In the genomic region with DNA sequence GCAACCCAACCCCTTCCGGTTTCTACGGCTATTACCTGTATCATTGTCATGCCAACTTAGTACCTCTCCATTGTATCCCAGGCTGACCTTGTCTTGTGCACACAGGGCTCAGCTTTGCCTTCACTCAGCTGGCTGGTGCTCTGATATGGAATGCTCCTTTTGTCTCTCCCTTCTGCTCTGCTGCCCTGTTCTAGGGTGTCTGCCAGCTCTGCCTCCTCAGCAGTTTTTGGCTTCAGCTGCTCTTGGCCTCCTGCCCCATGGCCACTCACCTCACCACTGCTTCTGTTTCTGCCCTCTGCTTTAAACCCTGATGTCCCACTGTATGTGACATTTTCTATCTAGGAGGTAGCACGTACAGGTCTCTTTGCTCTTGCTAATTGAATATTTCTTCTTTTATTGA, we compare ENCODE assay signal across 10 mouse cellular contexts.
DNase-seq lines count a peak whose midpoint lies in the region; ATAC-seq lines count a peak whose summit lies in the region.
"Had no signal": no experiment of that assay in that cellular context is flagged by ENCODE, and none has a peak within 500 bp of the region (broad histone marks: within the 10 kb centered on the region; RNA-seq: fewer than 3 reads in every experiment).

No protein-coding gene starts in this region.

- H3K36me3 ChIP-seq in midbrain, embryonic 14.5 days (ENCODE audit: control insufficient read depth, insufficient read depth, low read length) = no peaks in the 10 kb centered on the region
- no peaks in the 10 kb centered on the region for H3K36me3 ChIP-seq in midbrain, embryonic 11.5 days (ENCODE audit: control insufficient read depth, insufficient read depth, low read length)
- H3K36me3 ChIP-seq in liver, embryonic 11.5 days (ENCODE audit: control insufficient read depth, insufficient read depth, low read length) = no peaks in the 10 kb centered on the region
- H3K36me3 ChIP-seq: limb, embryonic 15.5 days; neural tube, embryonic 12.5 days had no signal

- H3K27me3 ChIP-seq in midbrain, embryonic 14.5 days (ENCODE audit: control insufficient read depth, insufficient read depth, low read length) = no peaks in the 10 kb centered on the region
- no peaks in the 10 kb centered on the region for H3K27me3 ChIP-seq in midbrain, embryonic 11.5 days (ENCODE audit: control insufficient read depth, insufficient read depth, low read length)
- H3K27me3 ChIP-seq in liver, embryonic 11.5 days (replicated peaks; ENCODE audit: control insufficient read depth, insufficient read depth, low read length) = no peaks in the 10 kb centered on the region
- H3K27me3 ChIP-seq: limb, embryonic 15.5 days; neural tube, embryonic 12.5 days had no signal

- H3K9ac ChIP-seq in midbrain, embryonic 14.5 days (replicated peaks; ENCODE audit: low read length) = no peak overlapping the region
- H3K9ac ChIP-seq in midbrain, embryonic 11.5 days (ENCODE audit: low read length) = no peak overlapping the region
- H3K9ac ChIP-seq in liver, embryonic 11.5 days (ENCODE audit: low read depth, low read length) = no peak overlapping the region
- H3K9ac ChIP-seq: limb, embryonic 15.5 days; neural tube, embryonic 12.5 days had no signal

- H3K9me3 ChIP-seq in midbrain, embryonic 14.5 days (ENCODE audit: control insufficient read depth, low read length) = no peaks in the 10 kb centered on the region
- no peaks in the 10 kb centered on the region for H3K9me3 ChIP-seq in midbrain, embryonic 11.5 days (ENCODE audit: control insufficient read depth, low read length)
- no peaks in the 10 kb centered on the region for H3K9me3 ChIP-seq in liver, embryonic 11.5 days (ENCODE audit: control insufficient read depth, low read length)
- H3K9me3 ChIP-seq: limb, embryonic 15.5 days; neural tube, embryonic 12.5 days had no signal

- H3K27ac ChIP-seq in midbrain, embryonic 14.5 days (replicated peaks; ENCODE audit: low read depth, low read length) = no peak overlapping the region
- H3K27ac ChIP-seq in midbrain, embryonic 11.5 days (ENCODE audit: low read depth, low read length) = no peak overlapping the region
- no peak overlapping the region for H3K27ac ChIP-seq in liver, embryonic 11.5 days (ENCODE audit: low read depth, low read length)
- H3K27ac ChIP-seq: limb, embryonic 15.5 days; neural tube, embryonic 12.5 days had no signal

- H3K4me1 ChIP-seq in midbrain, embryonic 14.5 days (ENCODE audit: control insufficient read depth, insufficient read depth, low read length) = no peaks in the 10 kb centered on the region
- no peaks in the 10 kb centered on the region for H3K4me1 ChIP-seq in midbrain, embryonic 11.5 days (ENCODE audit: control insufficient read depth, insufficient read depth, low read length)
- H3K4me1 ChIP-seq in liver, embryonic 11.5 days (replicated peaks; ENCODE audit: control insufficient read depth, insufficient read depth, low read length) = no peaks in the 10 kb centered on the region
- H3K4me1 ChIP-seq: limb, embryonic 15.5 days; neural tube, embryonic 12.5 days had no signal

- H3K4me2 ChIP-seq in midbrain, embryonic 14.5 days (ENCODE audit: low read length) = no peak overlapping the region
- H3K4me2 ChIP-seq in midbrain, embryonic 11.5 days = no peak overlapping the region
- H3K4me2 ChIP-seq in liver, embryonic 11.5 days = no peak overlapping the region
- H3K4me2 ChIP-seq: limb, embryonic 15.5 days; neural tube, embryonic 12.5 days had no signal

- DNase-seq in frontal cortex, postnatal 36 days (ENCODE audit: low spot score in 2 of 2) = no peak
- DNase-seq in midbrain, embryonic 14.5 days = no peak
- no peak for DNase-seq in midbrain, embryonic 11.5 days (ENCODE audit: low spot score, missing footprints)
- peak; percentile 90 for DNase-seq in cerebellum, adult 9-11 months
- peak; percentile 14 to 31 for DNase-seq in layer of hippocampus, postnatal 14 days (ENCODE audit: low spot score in 2 of 2)
- no peak for DNase-seq in spleen, postnatal 14 days (ENCODE audit: low spot score in 2 of 2)
- no peak for DNase-seq in liver, embryonic 11.5 days (ENCODE audit: low spot score)

- no peak overlapping the region for H3K4me3 ChIP-seq in midbrain, embryonic 14.5 days (replicated peaks; ENCODE audit: low read depth, low read length)
- H3K4me3 ChIP-seq in midbrain, embryonic 11.5 days (ENCODE audit: low read depth, low read length) = no peak overlapping the region
- no peak overlapping the region for H3K4me3 ChIP-seq in liver, embryonic 11.5 days (ENCODE audit: low read depth, low read length)
- H3K4me3 ChIP-seq: limb, embryonic 15.5 days; neural tube, embryonic 12.5 days had no signal

- peak; percentile 34; the same call in 1 of the 2 replicates for ATAC-seq in frontal cortex, adult (ENCODE audit: low TSS enrichment)
- ATAC-seq in midbrain, embryonic 14.5 days (ENCODE audit: low FRiP score, low TSS enrichment) = peak; percentile 24; the same call in 1 of the 2 replicates
- no peak for ATAC-seq in midbrain, embryonic 11.5 days (ENCODE audit: low FRiP score)
- ATAC-seq in liver, embryonic 11.5 days (replicated peaks; ENCODE audit: low FRiP score) = no peak

- 85% methylated on average over 3 of the region's 3 CpGs for WGBS in midbrain, embryonic 14.5 days
- 88% methylated on average over 3 of the region's 3 CpGs for whole genome bisulfite sequencing in midbrain, embryonic 11.5 days
- WGBS in liver, embryonic 11.5 days = 88% methylated on average over 3 of the region's 3 CpGs

Comparison
In these comparisons a context has a peak if more than half of its experiments do, and no peak if none do; other contexts are left out.
1. ATAC-seq: peak in frontal cortex, adult (single experiment) and midbrain, embryonic 14.5 days (single experiment); none in midbrain, embryonic 11.5 days (single experiment) and liver, embryonic 11.5 days (single experiment).
2. DNase-seq: peak in cerebellum, adult 9-11 months (single experiment) and layer of hippocampus, postnatal 14 days (2 of 2); none in frontal cortex, postnatal 36 days (0 of 2), midbrain, embryonic 14.5 days (single experiment), midbrain, embryonic 11.5 days (single experiment), spleen, postnatal 14 days (0 of 2) and liver, embryonic 11.5 days (single experiment).